Mouse (Mus musculus) lung, adult 2 months (tissue): ENCODE data around the gene Tsr3.

Experiments
- CTCF ChIP-seq: fragments of 200-500 bp; IDR thresholded peaks from 2 replicates; pipeline ENCODE4 v1.5.1; 2011; ENCODE audit warnings: mild to moderate bottlenecking, low read length, control low read depth; ENCODE audit not compliant: insufficient read depth
- POLR2A ChIP-seq: fragments of 200-500 bp; IDR thresholded peaks from 2 replicates; pipeline ENCODE4 v1.6.1; 2011; ENCODE audit warnings: low read depth, mild to moderate bottlenecking, control low read depth, low read length, borderline replicate concordance; ENCODE audit errors: extremely low read depth

DNA sequence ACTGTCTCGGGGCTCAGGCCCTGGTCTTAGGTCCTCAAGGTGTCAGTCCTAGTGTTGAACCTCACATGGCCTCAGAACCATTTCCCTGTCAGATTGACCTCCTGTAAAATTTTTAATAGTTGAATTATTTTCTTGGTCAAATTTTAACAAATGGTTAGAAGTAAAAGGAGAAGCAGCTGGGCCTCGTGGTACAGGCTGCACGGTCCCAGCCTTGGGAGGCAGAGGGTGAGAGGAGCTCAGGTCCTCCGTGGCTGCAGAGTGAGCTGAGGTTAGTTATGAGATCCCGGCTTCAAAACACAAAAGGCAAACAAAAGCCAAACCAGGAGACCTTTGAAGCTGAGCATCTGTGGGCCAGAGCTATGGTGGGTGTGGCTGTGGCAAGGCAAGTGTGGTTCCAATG is 12.0 kb upstream of the Tsr3 start:
- TF ChIP-seq CTCF (no peak), POLR2A (no peak)
